Mouse (Mus musculus): ENCODE measurements around the gene Kbtbd8.
A peak's percentile ranks its signal among the peaks of the same experiment; 100 is the strongest.

Kbtbd8 gene

GRCm38 (mm10) chr6:95116946-95117345, at the start of gene Kbtbd8:
TSS of gene Kbtbd8 (plus strand) at chr6:95117240.
- peak; percentile 91 for DNase-seq

- no peak for DNase-seq
Observed at GRCm38 (mm10) chr6:95069753-95070152, 47.3 kb upstream of the Kbtbd8 start.

GRCm38 (mm10) chr6:95085276-95085675, 31.8 kb upstream of the Kbtbd8 start:
- no peak for DNase-seq

GRCm38 (mm10) chr6:95087154-95087846, 29.7 kb upstream of the Kbtbd8 start:
- no peak for DNase-seq

GRCm38 (mm10) chr6:95088075-95088474, 29.0 kb upstream of the Kbtbd8 start:
- no peak for DNase-seq

- no peak for DNase-seq
Observed at GRCm38 (mm10) chr6:95094695-95095094, 22.3 kb upstream of the Kbtbd8 start.

- peak; percentile 93 for DNase-seq
Observed at GRCm38 (mm10) chr6:95098366-95099109, 18.5 kb upstream of the Kbtbd8 start.

GRCm38 (mm10) chr6:95103706-95104105, 13.3 kb upstream of the Kbtbd8 start:
- no peak for DNase-seq

GRCm38 (mm10) chr6:95108437-95108836, 8.6 kb upstream of the Kbtbd8 start:
- DNase-seq, result no peak

- DNase-seq, result no peak
Observed at GRCm38 (mm10) chr6:95109691-95110450, 7.2 kb upstream of the Kbtbd8 start.

- DNase-seq, result no peak
Observed at GRCm38 (mm10) chr6:95112015-95112414, 5.0 kb upstream of the Kbtbd8 start.

- DNase-seq, result no peak
Observed at GRCm38 (mm10) chr6:95116513-95116912, 527 bp upstream of the Kbtbd8 start.

- DNase-seq, result peak; percentile 100
Observed at GRCm38 (mm10) chr6:95117614-95118541, 838 bp downstream of the Kbtbd8 start.

- DNase-seq, result no peak
Observed at GRCm38 (mm10) chr6:95119389-95119788, 2.3 kb downstream of the Kbtbd8 start.

GRCm38 (mm10) chr6:95149931-95150534, 33.0 kb downstream of the Kbtbd8 start:
- DNase-seq, result no peak

- no peak for DNase-seq
Observed at GRCm38 (mm10) chr6:95150885-95151284, 33.8 kb downstream of the Kbtbd8 start.

GRCm38 (mm10) chr6:95151563-95151962, 34.5 kb downstream of the Kbtbd8 start:
- DNase-seq, result no peak

GRCm38 (mm10) chr6:95163965-95164364, 46.9 kb downstream of the Kbtbd8 start:
- no peak for DNase-seq

- DNase-seq, result no peak
Observed at GRCm38 (mm10) chr6:95165630-95166029, 48.6 kb downstream of the Kbtbd8 start.

- no peak for DNase-seq
Observed at GRCm38 (mm10) chr6:95167668-95168227, 50.7 kb downstream of the Kbtbd8 start.

GRCm38 (mm10) chr6:95169411-95169810, 52.4 kb downstream of the Kbtbd8 start:
- DNase-seq, result no peak
